In the genomic region with DNA sequence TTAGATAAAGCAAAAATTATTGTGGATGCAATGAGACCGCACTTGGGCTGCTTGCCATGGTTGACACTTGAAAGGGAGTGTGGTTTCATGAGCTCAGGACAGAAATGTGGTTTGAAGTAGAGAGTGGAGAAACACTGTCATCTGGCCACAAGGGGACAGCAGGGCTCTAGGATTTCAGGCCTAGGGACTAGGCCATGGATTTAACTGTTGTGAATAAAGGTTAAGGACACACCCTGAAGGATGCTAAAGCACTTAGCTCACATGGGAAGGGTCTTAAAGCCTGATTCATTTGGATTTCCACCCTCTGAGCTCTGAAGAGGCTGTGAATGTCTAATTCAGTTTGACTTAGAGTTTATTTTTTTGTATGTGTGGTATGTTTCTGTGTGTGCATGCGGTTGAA, we compare ENCODE assay signal across 8 mouse cellular contexts. TPM values are rescaled to one million over a fixed set of nuclear protein-coding genes. Genes with fewer than 3 reads are reported as not detected.
A peak's percentile ranks its signal among the peaks of the same experiment; 100 is the strongest.
DNase-seq lines count a peak whose midpoint lies in the region; ATAC-seq and TF ChIP-seq lines count a peak whose summit lies in the region.

No protein-coding gene starts in this region.

- DNase-seq in cerebellum, postnatal 10 days = peak; percentile 68 to 70
- no peak for DNase-seq in cerebellum, adult 9-11 months
- peak; percentile 59 for DNase-seq in 3T3-L1 (ENCODE audit: low read depth, low spot score)
- DNase-seq in adrenal gland, postnatal 25 days = peak; percentile 39
- DNase-seq in gastrocnemius, postnatal 14 days = peak; percentile 31
- peak; percentile 87 for DNase-seq in kidney, postnatal 0 days (ENCODE audit: low spot score)
- peak; percentile 65 for DNase-seq in lung, postnatal 14 days
- DNase-seq in right cerebral cortex, postnatal 25 days = peak; percentile 20

- H3K36me3 ChIP-seq in kidney, postnatal 0 days (ENCODE audit: insufficient read depth, low read length) = no peaks in the 10 kb centered on the region

- H3K27ac ChIP-seq in kidney, postnatal 0 days = no peak overlapping the region

- no peak overlapping the region for H3K4me2 ChIP-seq in kidney, postnatal 0 days (ENCODE audit: low read length)

- no peaks in the 10 kb centered on the region for H3K9me3 ChIP-seq in kidney, postnatal 0 days (replicated peaks; ENCODE audit: low read length)

- H3K4me1 ChIP-seq in kidney, postnatal 0 days (replicated peaks; ENCODE audit: insufficient read depth, low read length) = no peaks in the 10 kb centered on the region

- ATAC-seq in kidney, postnatal 0 days (replicated peaks; ENCODE audit: low FRiP score, low read depth) = peak; percentile 61; the same call in 1 of the 2 replicates

- peak; percentile 92 for TF ChIP-seq CTCF in kidney, postnatal 0 days (IDR thresholded peaks at IDR 0.05; ENCODE audit: low read depth)

- no peak overlapping the region for H3K9ac ChIP-seq in kidney, postnatal 0 days (ENCODE audit: low read depth, low read length)

- intact Hi-C loops in gastrocnemius, postnatal 14 days (cut with DNase I; ENCODE audit: low total_unique reads) = loop anchor here (5.0 kb wide), 1 partner anchor 522 kb away; no protein-coding TSS in a partner anchor

- H3K27me3 ChIP-seq in kidney, postnatal 0 days (ENCODE audit: insufficient read depth, low read length) = no peaks in the 10 kb centered on the region

- H3K4me3 ChIP-seq in kidney, postnatal 0 days (replicated peaks; ENCODE audit: low read depth, low read length) = no peak overlapping the region

- WGBS in kidney, postnatal 0 days = 82% methylated on average over 2 of the region's 2 CpGs

RNA-seq across cellular contexts. Expression of a gene that starts 57.9 kb away (rescaled TPM):
- total RNA-seq in adrenal gland, postnatal 25 days (2021) = 1.1 and 1.7 TPM in 2 replicates
- total RNA-seq in gastrocnemius, postnatal 14 days (2021) = under 1 TPM; 0.62 to 0.88 TPM
- polyA plus RNA-seq in kidney, postnatal 0 days (2015; fragmentation: Nextera tagmentation; extraction: Ambion mirVana) = 1.0 and 1.5 TPM in 2 replicates
